Mouse (Mus musculus): ENCODE results near the gene Kdf1. TPM values are rescaled to one million over a fixed set of nuclear protein-coding genes. Genes with fewer than 3 reads are reported as not detected.

The Kdf1 gene
- total and polyA plus RNA-seq, 3 experiments: not detected

DNA sequence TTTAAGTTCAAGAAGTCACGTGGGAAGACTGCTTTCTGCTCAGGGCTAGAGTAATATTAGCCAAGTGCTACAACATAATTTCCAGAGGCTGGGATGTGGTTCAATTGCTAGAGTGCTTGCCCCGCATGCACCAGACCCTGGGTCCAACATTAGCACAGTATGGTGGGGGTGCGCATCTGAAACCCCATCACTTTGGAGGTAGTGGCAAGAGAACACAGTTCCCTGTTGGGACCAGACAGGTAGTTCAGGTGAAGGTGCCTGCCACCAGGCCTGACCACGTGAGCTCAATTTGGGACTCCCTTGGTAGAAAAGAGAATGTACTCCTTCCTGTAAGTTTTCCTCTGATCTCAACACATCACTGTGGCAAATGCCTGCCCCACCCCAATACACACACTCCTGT lies 23.9 kb upstream of the Kdf1 start:
- in situ Hi-C loops (cut with MboI; ENCODE audit: low pct_ligation_motif_present, low pct_unique_long_range_greater_than_20kb, low sequenced_read_pairs): no loop called here
- dilution Hi-C loops (cut with MboI; ENCODE audit: extremely low pct_ligation_motif_present, extremely low pct_unique_long_range_greater_than_20kb, low sequenced_read_pairs): no loop called here
- H3K4me2 ChIP-seq (ENCODE audit: insufficient read depth, low read depth, poor library complexity, severe bottlenecking): no peak overlapping the region

DNA sequence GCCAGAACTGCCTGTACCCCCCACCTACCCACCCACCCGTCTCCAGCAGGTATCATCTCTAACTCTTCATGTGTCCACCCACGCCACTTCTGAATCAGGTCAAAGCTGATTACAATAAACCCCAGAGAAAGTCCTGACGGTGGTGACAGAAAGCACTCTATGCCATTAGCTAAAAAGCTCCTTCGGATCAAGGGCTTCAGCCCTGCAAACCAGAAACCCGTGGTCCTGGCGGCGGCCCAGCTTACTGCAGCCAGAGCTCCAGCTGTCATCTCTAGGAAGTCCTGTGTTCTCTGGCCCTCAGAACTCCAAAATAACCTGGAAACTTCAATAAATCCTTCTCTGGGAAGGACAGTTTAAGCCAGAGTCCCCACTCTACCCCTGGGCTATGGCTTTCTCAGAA lies 23.1 kb upstream of the Kdf1 start:
- H3K9me3 ChIP-seq (replicated peaks; ENCODE audit: low read length): no peaks in the 10 kb centered on the region
- no peak overlapping the region for H3K27ac ChIP-seq (ENCODE audit: insufficient read depth, low read depth)
- no peak overlapping the region for H3K9ac ChIP-seq (ENCODE audit: insufficient read depth, low read depth)
- no peak overlapping the region for H3K4me3 ChIP-seq (replicated peaks in 1 of 3; ENCODE audit: low read depth in 2 of 3, low read length in 2 of 3, poor library complexity in 1 of 3)
- no peaks in the 10 kb centered on the region for H3K79me2 ChIP-seq (replicated peaks; ENCODE audit: control insufficient read depth, extremely low read depth, insufficient read depth, poor library complexity, severe bottlenecking)
- H3K36me3 ChIP-seq (replicated peaks in 1 of 2; ENCODE audit: control insufficient read depth in 1 of 2, insufficient read depth in 1 of 2, low read length in 1 of 2): no peaks in the 10 kb centered on the region
- in situ Hi-C loops (cut with MboI; ENCODE audit: low pct_ligation_motif_present, low pct_unique_long_range_greater_than_20kb, low sequenced_read_pairs): no loop called here
- dilution Hi-C loops (cut with MboI; ENCODE audit: extremely low pct_ligation_motif_present, extremely low pct_unique_long_range_greater_than_20kb, low sequenced_read_pairs): no loop called here
- no peak for DNase-seq (ENCODE audit: extremely low read depth)
- no peak overlapping the region for H3K4me2 ChIP-seq (ENCODE audit: insufficient read depth, low read depth, poor library complexity, severe bottlenecking)
- H3K27me3 ChIP-seq (replicated peaks): peaks cover 85% of the 10 kb centered on the region
- peaks cover 0 to 11% of the 10 kb centered on the region in 2 experiments; a peak in 2 of 4 replicates for H3K4me1 ChIP-seq (ENCODE audit: control insufficient read depth in 1 of 2, insufficient read depth in 2 of 2)
- TF ChIP-seq E2F4 (IDR thresholded peaks at IDR 0.05; ENCODE audit: insufficient replicate concordance, low read depth, low read length) (no peak), NRF1 (IDR thresholded peaks at IDR 0.05; ENCODE audit: low read depth, low read length) (no peak), POLR2A (IDR thresholded peaks at IDR 0.05; ENCODE audit: low read depth, low read length) (no peak), BHLHE40 (IDR thresholded peaks at IDR 0.05; ENCODE audit: low read depth, low read length) (no peak), JUND (conservative IDR thresholded peaks at IDR 0.05; ENCODE audit: low read depth, low read length) (no peak), MAFK (IDR thresholded peaks at IDR 0.05; ENCODE audit: insufficient replicate concordance, low read length) (no peak), KAT2A (IDR thresholded peaks at IDR 0.05; ENCODE audit: insufficient replicate concordance, low read length) (no peak), CHD2 (IDR thresholded peaks at IDR 0.05; ENCODE audit: low read length) (no peak), UBTF (IDR thresholded peaks at IDR 0.05; ENCODE audit: low read depth, low read length) (no peak), USF2 (conservative IDR thresholded peaks at IDR 0.05; ENCODE audit: low read depth, low read length) (no peak), GABPA (IDR thresholded peaks at IDR 0.05; ENCODE audit: insufficient replicate concordance, low read depth, low read length) (no peak), MAX (IDR thresholded peaks at IDR 0.05; ENCODE audit: low read length) (no peak)

More for the DNA sequence above, 23.9 kb upstream of the Kdf1 start:
- Histone ChIP-seq H3K4me1 (ENCODE audit: control insufficient read depth in 1 of 2, insufficient read depth in 2 of 2) (peaks cover 0 to 11% of the 10 kb centered on the region in 2 experiments; a peak in 2 of 4 replicates), H3K36me3 (replicated peaks in 1 of 2; ENCODE audit: control insufficient read depth in 1 of 2, insufficient read depth in 1 of 2, low read length in 1 of 2) (no peaks in the 10 kb centered on the region), H3K27ac (ENCODE audit: insufficient read depth, low read depth) (no peak overlapping the region), H3K79me2 (replicated peaks; ENCODE audit: control insufficient read depth, extremely low read depth, insufficient read depth, poor library complexity, severe bottlenecking) (no peaks in the 10 kb centered on the region), H3K4me3 (replicated peaks in 1 of 3; ENCODE audit: low read depth in 2 of 3, low read length in 2 of 3, poor library complexity in 1 of 3) (no peak overlapping the region), H3K9me3 (replicated peaks; ENCODE audit: low read length) (no peaks in the 10 kb centered on the region), H3K9ac (ENCODE audit: insufficient read depth, low read depth) (no peak overlapping the region), H3K27me3 (replicated peaks) (peaks cover 79% of the 10 kb centered on the region)
- TF ChIP-seq ZMIZ1 (IDR thresholded peaks at IDR 0.05; ENCODE audit: low read depth, low read length): no peak
- no peak for TF ChIP-seq JUN (IDR thresholded peaks at IDR 0.05; ENCODE audit: insufficient read depth, low read depth, low read length)
- TF ChIP-seq ZC3H11A (IDR thresholded peaks at IDR 0.05; ENCODE audit: low read depth, low read length): no peak
- no peak for TF ChIP-seq MXI1 (IDR thresholded peaks at IDR 0.05; ENCODE audit: low read depth, low read length)
- no peak for TF ChIP-seq SMC3 (IDR thresholded peaks at IDR 0.05; ENCODE audit: low read depth, low read length)
- no peak for TF ChIP-seq MAX (IDR thresholded peaks at IDR 0.05; ENCODE audit: low read length)
- TF ChIP-seq MEF2A (IDR thresholded peaks at IDR 0.05; ENCODE audit: borderline replicate concordance, low read depth, low read length): no peak
- TF ChIP-seq POLR2A (IDR thresholded peaks at IDR 0.05; ENCODE audit: low read depth, low read length): no peak
- no peak for TF ChIP-seq RAD21 (IDR thresholded peaks at IDR 0.05; ENCODE audit: low read depth, low read length)
- no peak for TF ChIP-seq ELF1 (IDR thresholded peaks at IDR 0.05; ENCODE audit: low read depth, low read length)
- no peak for TF ChIP-seq ZNF384 (IDR thresholded peaks at IDR 0.05; ENCODE audit: low read depth, low read length)
- TF ChIP-seq EP300 (IDR thresholded peaks at IDR 0.05; ENCODE audit: low read length): no peak
- TF ChIP-seq IRF4 (IDR thresholded peaks at IDR 0.05; ENCODE audit: low read depth, low read length): no peak
- TF ChIP-seq ETS1 (conservative IDR thresholded peaks at IDR 0.05; ENCODE audit: low read depth, low read length): no peak
- no peak for TF ChIP-seq E2F4 (IDR thresholded peaks at IDR 0.05; ENCODE audit: insufficient replicate concordance, low read depth, low read length)
- TF ChIP-seq GABPA (IDR thresholded peaks at IDR 0.05; ENCODE audit: insufficient replicate concordance, low read depth, low read length): no peak
- TF ChIP-seq MYC (IDR thresholded peaks at IDR 0.05; ENCODE audit: low read depth, low read length): no peak
- no peak for DNase-seq (ENCODE audit: extremely low read depth)

Measured in CH12.LX (cell line).